Mouse (Mus musculus) G1E (cell line): ENCODE measurements around the gene Wfdc11. TPM values are rescaled to one million over a fixed set of nuclear protein-coding genes. Genes with fewer than 3 reads are reported as not detected.
"Not testable (repeated sequence)": the region's sequence is repeated elsewhere in the genome, so short reads cannot be mapped to it uniquely, and the experiment has no call there.

Source experiments
- ATAC-seq: 2 replicates; pipeline ENCODE4 v1.8.0; 2016; ENCODE audit warnings: mild to moderate bottlenecking; ENCODE audit not compliant: insufficient number of reproducible peaks, poor library complexity, low FRiP score, severe bottlenecking; ENCODE audit errors: extremely low read depth
- DNase-seq: peaks from one replicate; pipeline ENCODE4 v3.0.0; 2012; ENCODE audit warnings: low spot score
- H3K27me3 ChIP-seq: 2 replicates; pipeline ENCODE4 v1.6.1; 2012; ENCODE audit warnings: mild to moderate bottlenecking, low read length, inconsistent platforms; ENCODE audit not compliant: insufficient read depth
- H3K36me3 ChIP-seq: replicated peaks from 2 replicates; pipeline ENCODE3; 2012; ENCODE audit warnings: mild to moderate bottlenecking, inconsistent platforms
- H3K4me1 ChIP-seq: 2 replicates; pipeline ENCODE4 v1.6.1; 2012; ENCODE audit warnings: low read depth, low read length, inconsistent platforms, mixed read lengths; ENCODE audit not compliant: insufficient read depth
- H3K4me3 ChIP-seq: 2 replicates; pipeline ENCODE4 v1.5.1; 2012; ENCODE audit warnings: low read depth, mild to moderate bottlenecking, inconsistent platforms, low read length, moderate library complexity, mixed read lengths
- H3K9me3 ChIP-seq: replicated peaks from 2 replicates; pipeline ENCODE4 v1.6.1; 2012; ENCODE audit warnings: inconsistent platforms
- CTCF ChIP-seq: IDR thresholded peaks from 2 replicates; pipeline ENCODE4 v1.5.1; 2012; ENCODE audit warnings: low read depth, low read length, inconsistent platforms, mixed read lengths
- GATA1 ChIP-seq: IDR thresholded peaks from 2 replicates; pipeline ENCODE4 v1.6.1; 2012; ENCODE audit warnings: borderline replicate concordance, low read length, inconsistent platforms, mixed read lengths
- GATA2 ChIP-seq: IDR thresholded peaks from 2 replicates; pipeline ENCODE4 v1.6.1; 2012; ENCODE audit warnings: low read depth, low read length, inconsistent platforms, borderline replicate concordance
- POLR2AphosphoS5 ChIP-seq: IDR thresholded peaks from 2 replicates; pipeline ENCODE4 v1.6.1; 2012; ENCODE audit warnings: low read depth, low read length, inconsistent platforms; ENCODE audit not compliant: insufficient replicate concordance
- TAL1 ChIP-seq: conservative IDR thresholded peaks from 2 replicates; pipeline ENCODE4 v1.6.1; 2012; ENCODE audit warnings: low read depth, low read length, inconsistent platforms, mixed read lengths
- polyA plus RNA-seq: library from polyadenylated mRNA; stranded (reverse); fragments of >175 nt; gene quantifications from 2 replicates; pipeline ENCODE4 v1.2.3, GENCODE M21; 2012
- total RNA-seq, 2 experiments: library from RNA; stranded (forward) in 1 of 2; stranded (reverse) in 1 of 2; fragments of 200-1000 nt in 1 of 2; fragments of >200 nt in 1 of 2; fragmentation: Nextera tagmentation in 1 of 2; gene quantifications; 2 replicates each; pipeline ENCODE4 v1.2.3; 2014 to 2017

Wfdc11 gene
- total and polyA plus RNA-seq, 3 experiments = not detected

DNA sequence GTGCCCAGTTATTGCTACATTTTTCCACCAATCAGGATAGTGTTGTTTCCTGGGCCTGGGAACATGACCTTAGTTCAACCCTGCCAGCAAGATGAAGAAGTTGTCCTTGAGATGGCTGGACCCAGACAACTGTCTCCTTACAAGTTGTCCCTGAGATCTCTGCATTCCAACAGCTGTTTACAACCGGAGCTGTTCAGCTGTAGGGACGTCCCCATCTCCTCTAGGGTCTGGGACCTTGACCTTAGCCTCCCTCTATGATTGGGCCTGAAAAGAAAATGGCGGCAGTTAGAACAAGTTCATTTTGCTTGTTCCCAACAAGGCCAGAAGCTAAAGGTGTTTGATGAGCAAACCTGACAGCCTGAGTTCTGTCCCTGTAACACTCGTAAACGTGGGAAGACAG is 54.8 kb downstream of the Wfdc11 start:
- H3K4me3 ChIP-seq = no peak overlapping the region
- no peaks in the 10 kb centered on the region for H3K4me1 ChIP-seq
- no peaks in the 10 kb centered on the region for H3K36me3 ChIP-seq
- ATAC-seq = no peak
- no peak for TF ChIP-seq GATA2
- no peak for TF ChIP-seq TAL1
- no peak for TF ChIP-seq GATA1
- TF ChIP-seq CTCF = no peak
- no peak for TF ChIP-seq POLR2AphosphoS5
- DNase-seq = no peak
- no peaks in the 10 kb centered on the region for H3K9me3 ChIP-seq
- H3K27me3 ChIP-seq = no peaks in the 10 kb centered on the region; the same call in 1 of the 2 replicates

DNA sequence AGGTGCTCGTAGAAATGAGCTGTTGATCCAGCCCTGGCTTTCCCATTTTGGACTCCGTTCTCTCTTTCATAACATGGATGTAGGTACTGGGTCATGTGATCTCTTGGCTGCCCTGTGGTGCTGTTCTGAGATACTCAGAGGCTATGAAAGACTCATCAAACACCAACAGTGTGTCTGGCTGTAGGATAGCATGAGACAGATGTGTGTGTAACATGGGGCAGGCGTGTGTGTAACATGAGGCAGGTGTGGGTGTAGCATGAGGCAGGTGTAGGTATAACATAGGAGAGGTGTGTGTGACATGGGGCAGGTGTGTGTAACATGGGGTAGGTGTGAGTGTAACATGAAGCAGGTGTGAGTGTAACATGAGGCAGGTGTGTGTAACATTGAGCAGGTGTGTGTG is 58.5 kb downstream of the Wfdc11 start:
- no peak for DNase-seq
- TF ChIP-seq GATA2 = no peak
- TF ChIP-seq POLR2AphosphoS5 = no peak
- TF ChIP-seq CTCF = no peak
- TF ChIP-seq GATA1 = no peak
- TF ChIP-seq TAL1 = no peak
- no peak for ATAC-seq
- H3K27me3 ChIP-seq = no peaks in the 10 kb centered on the region; the same call in 1 of the 2 replicates
- H3K4me1 ChIP-seq = no peaks in the 10 kb centered on the region
- no peaks in the 10 kb centered on the region for H3K36me3 ChIP-seq
- no peak overlapping the region for H3K4me3 ChIP-seq
- no peaks in the 10 kb centered on the region for H3K9me3 ChIP-seq

- H3K9me3 ChIP-seq, ATAC-seq, H3K4me1 ChIP-seq, DNase-seq, H3K36me3 ChIP-seq, H3K27me3 ChIP-seq, H3K4me3 ChIP-seq: not testable (repeated sequence)
These were observed 60.4 kb downstream of the Wfdc11 start, which contains the start of the genes Wfdc6b and Wfdc8 for GRCm38 (mm10) chr2:164613471-164613870. TSS of gene Wfdc6b (plus strand) at chr2:164613522. TSS of gene Wfdc8 (minus strand) at chr2:164613626.

Other genes starting within 250 kb of the Wfdc11 start
Only the 20 nearest of the 32 such genes appear.
- not detected in 2 replicates for gene Wfdc2, start 111.7 kb downstream of the Wfdc11 start, total RNA-seq (2014; fragmentation: Nextera tagmentation)
- gene Wfdc2, start 111.7 kb downstream of the Wfdc11 start, total RNA-seq (2017) = not detected in 2 replicates
- gene Wfdc2, start 111.7 kb downstream of the Wfdc11 start, polyA plus RNA-seq = not detected in 2 replicates
- gene Spint3, start 100.6 kb downstream of the Wfdc11 start, total RNA-seq (2014; fragmentation: Nextera tagmentation) = not detected in 2 replicates
- gene Spint3, start 100.6 kb downstream of the Wfdc11 start, total RNA-seq (2017) = not detected in 2 replicates
- not detected in 2 replicates for gene Spint3, start 100.6 kb downstream of the Wfdc11 start, polyA plus RNA-seq
- gene Wfdc6a, start 88.6 kb downstream of the Wfdc11 start, total RNA-seq (2014; fragmentation: Nextera tagmentation) = not detected in 2 replicates
- gene Wfdc6a, start 88.6 kb downstream of the Wfdc11 start, total RNA-seq (2017) = not detected in 2 replicates
- not detected in 2 replicates for gene Wfdc6a, start 88.6 kb downstream of the Wfdc11 start, polyA plus RNA-seq
- gene Eppin, start 80.5 kb downstream of the Wfdc11 start, total RNA-seq (2014; fragmentation: Nextera tagmentation) = not detected in 2 replicates
- not detected in 2 replicates for gene Eppin, start 80.5 kb downstream of the Wfdc11 start, total RNA-seq (2017)
- not detected in 2 replicates for gene Eppin, start 80.5 kb downstream of the Wfdc11 start, polyA plus RNA-seq
- gene Wfdc6b, start 60.6 kb downstream of the Wfdc11 start, total RNA-seq (2014; fragmentation: Nextera tagmentation) = not detected in 2 replicates
- not detected in 2 replicates for gene Wfdc6b, start 60.6 kb downstream of the Wfdc11 start, total RNA-seq (2017)
- not detected in 2 replicates for gene Wfdc6b, start 60.6 kb downstream of the Wfdc11 start, polyA plus RNA-seq
- not detected in 2 replicates for gene Wfdc8, start 60.5 kb downstream of the Wfdc11 start, total RNA-seq (2014; fragmentation: Nextera tagmentation)
- not detected in 2 replicates for gene Wfdc8, start 60.5 kb downstream of the Wfdc11 start, total RNA-seq (2017)
- not detected in 2 replicates for gene Wfdc8, start 60.5 kb downstream of the Wfdc11 start, polyA plus RNA-seq
- not detected in 2 replicates for gene Wfdc16, start 35.3 kb downstream of the Wfdc11 start, total RNA-seq (2014; fragmentation: Nextera tagmentation)
- gene Wfdc16, start 35.3 kb downstream of the Wfdc11 start, total RNA-seq (2017) = 0.17 TPM in 1 of 2 replicates, not detected in the other
- gene Wfdc16, start 35.3 kb downstream of the Wfdc11 start, polyA plus RNA-seq = not detected in 2 replicates
- not detected in 2 replicates for gene Wfdc10, start 18.0 kb downstream of the Wfdc11 start, total RNA-seq (2014; fragmentation: Nextera tagmentation)
- gene Wfdc10, start 18.0 kb downstream of the Wfdc11 start, total RNA-seq (2017) = 0.64 TPM in 1 of 2 replicates, not detected in the other
- gene Wfdc10, start 18.0 kb downstream of the Wfdc11 start, polyA plus RNA-seq = not detected in 2 replicates
- not detected in 2 replicates for gene Wfdc9, start 17.5 kb downstream of the Wfdc11 start, total RNA-seq (2014; fragmentation: Nextera tagmentation)
- not detected in 2 replicates for gene Wfdc9, start 17.5 kb downstream of the Wfdc11 start, total RNA-seq (2017)
- gene Wfdc9, start 17.5 kb downstream of the Wfdc11 start, polyA plus RNA-seq = not detected in 2 replicates
- not detected in 2 replicates for gene Wfdc13, start 11.0 kb upstream of the Wfdc11 start, total RNA-seq (2014; fragmentation: Nextera tagmentation)
- 0.11 TPM in 1 of 2 replicates, not detected in the other for gene Wfdc13, start 11.0 kb upstream of the Wfdc11 start, total RNA-seq (2017)
- not detected in 2 replicates for gene Wfdc13, start 11.0 kb upstream of the Wfdc11 start, polyA plus RNA-seq
- not detected in 2 replicates for gene Spint4, start 24.4 kb upstream of the Wfdc11 start, total RNA-seq (2014; fragmentation: Nextera tagmentation)
- gene Spint4, start 24.4 kb upstream of the Wfdc11 start, total RNA-seq (2017) = 0.16 TPM in 1 of 2 replicates, not detected in the other
- gene Spint4, start 24.4 kb upstream of the Wfdc11 start, polyA plus RNA-seq = not detected in 2 replicates
- not detected in 2 replicates for gene Spint5, start 41.2 kb upstream of the Wfdc11 start, total RNA-seq (2014; fragmentation: Nextera tagmentation)
- not detected in 2 replicates for gene Spint5, start 41.2 kb upstream of the Wfdc11 start, total RNA-seq (2017)
- gene Spint5, start 41.2 kb upstream of the Wfdc11 start, polyA plus RNA-seq = not detected in 2 replicates
- 1.4 and 2.0 TPM in 2 replicates for gene Wfdc3, start 71.8 kb upstream of the Wfdc11 start, total RNA-seq (2014; fragmentation: Nextera tagmentation)
- 0.98 and 1.5 TPM in 2 replicates for gene Wfdc3, start 71.8 kb upstream of the Wfdc11 start, total RNA-seq (2017)
- gene Wfdc3, start 71.8 kb upstream of the Wfdc11 start, polyA plus RNA-seq = 0.03 TPM in 1 of 2 replicates, not detected in the other
- 58.1 and 86.2 TPM in 2 replicates for gene Dnttip1, start 71.9 kb upstream of the Wfdc11 start, total RNA-seq (2014; fragmentation: Nextera tagmentation)
- gene Dnttip1, start 71.9 kb upstream of the Wfdc11 start, total RNA-seq (2017) = 18.0 and 23.8 TPM in 2 replicates
- 122 and 135 TPM in 2 replicates for gene Dnttip1, start 71.9 kb upstream of the Wfdc11 start, polyA plus RNA-seq
- gene Ube2c, start 95.8 kb upstream of the Wfdc11 start, total RNA-seq (2014; fragmentation: Nextera tagmentation) = 351 and 411 TPM in 2 replicates
- gene Ube2c, start 95.8 kb upstream of the Wfdc11 start, total RNA-seq (2017) = 127 and 135 TPM in 2 replicates
- gene Ube2c, start 95.8 kb upstream of the Wfdc11 start, polyA plus RNA-seq = 102 and 111 TPM in 2 replicates
- gene Tnnc2, start 105.9 kb upstream of the Wfdc11 start, total RNA-seq (2014; fragmentation: Nextera tagmentation) = not detected in 2 replicates
- gene Tnnc2, start 105.9 kb upstream of the Wfdc11 start, total RNA-seq (2017) = not detected in 2 replicates
- not detected in 2 replicates for gene Tnnc2, start 105.9 kb upstream of the Wfdc11 start, polyA plus RNA-seq
- gene Snx21, start 111.7 kb upstream of the Wfdc11 start, total RNA-seq (2014; fragmentation: Nextera tagmentation) = 4.7 and 6.8 TPM in 2 replicates
- 1.3 and 1.7 TPM in 2 replicates for gene Snx21, start 111.7 kb upstream of the Wfdc11 start, total RNA-seq (2017)
- gene Snx21, start 111.7 kb upstream of the Wfdc11 start, polyA plus RNA-seq = 3.5 and 5.0 TPM in 2 replicates
- gene Acot8, start 130.8 kb upstream of the Wfdc11 start, total RNA-seq (2014; fragmentation: Nextera tagmentation) = 12.9 and 16.6 TPM in 2 replicates
- 20.8 and 24.0 TPM in 2 replicates for gene Acot8, start 130.8 kb upstream of the Wfdc11 start, total RNA-seq (2017)
- 45.4 and 51.6 TPM in 2 replicates for gene Acot8, start 130.8 kb upstream of the Wfdc11 start, polyA plus RNA-seq
- gene Zswim3, start 131.0 kb upstream of the Wfdc11 start, total RNA-seq (2014; fragmentation: Nextera tagmentation) = 7.1 and 10.2 TPM in 2 replicates
- gene Zswim3, start 131.0 kb upstream of the Wfdc11 start, total RNA-seq (2017) = 4.2 and 5.3 TPM in 2 replicates
- gene Zswim3, start 131.0 kb upstream of the Wfdc11 start, polyA plus RNA-seq = 1.1 and 1.2 TPM in 2 replicates
- gene Zswim1, start 148.6 kb upstream of the Wfdc11 start, total RNA-seq (2014; fragmentation: Nextera tagmentation) = 19.0 and 22.2 TPM in 2 replicates
- 3.8 and 4.1 TPM in 2 replicates for gene Zswim1, start 148.6 kb upstream of the Wfdc11 start, total RNA-seq (2017)
- gene Zswim1, start 148.6 kb upstream of the Wfdc11 start, polyA plus RNA-seq = 33.9 and 38.4 TPM in 2 replicates